Mouse (Mus musculus) telencephalon, adult 2 months (tissue): ENCODE data around the gene Cep83.

Source experiments
- DNase-seq: peaks from one replicate; pipeline ENCODE4 v3.0.0-alpha.2; 2011; ENCODE audit warnings: low read depth, low spot score

Cep83 gene

DNA sequence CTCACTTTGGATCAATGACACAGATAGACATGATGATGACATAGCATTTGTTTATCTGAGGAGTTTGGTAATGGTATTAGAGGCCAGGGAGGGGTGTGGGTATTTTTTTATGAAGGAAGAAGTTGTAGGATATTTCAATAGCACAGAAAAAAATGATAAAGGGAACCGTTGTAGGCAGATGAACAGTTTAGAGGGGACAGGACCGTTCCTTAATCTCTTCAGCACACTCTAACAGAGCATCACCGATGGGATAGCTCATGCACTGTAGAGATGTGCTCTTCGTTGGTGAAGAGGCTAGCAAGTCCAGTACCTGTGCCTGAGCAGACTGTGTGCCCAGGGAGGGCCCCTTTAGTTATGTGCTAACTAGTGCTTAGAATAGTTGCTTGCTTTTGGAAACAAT is 90.9 kb downstream of the Cep83 start:
- DNase-seq, result no peak

DNA sequence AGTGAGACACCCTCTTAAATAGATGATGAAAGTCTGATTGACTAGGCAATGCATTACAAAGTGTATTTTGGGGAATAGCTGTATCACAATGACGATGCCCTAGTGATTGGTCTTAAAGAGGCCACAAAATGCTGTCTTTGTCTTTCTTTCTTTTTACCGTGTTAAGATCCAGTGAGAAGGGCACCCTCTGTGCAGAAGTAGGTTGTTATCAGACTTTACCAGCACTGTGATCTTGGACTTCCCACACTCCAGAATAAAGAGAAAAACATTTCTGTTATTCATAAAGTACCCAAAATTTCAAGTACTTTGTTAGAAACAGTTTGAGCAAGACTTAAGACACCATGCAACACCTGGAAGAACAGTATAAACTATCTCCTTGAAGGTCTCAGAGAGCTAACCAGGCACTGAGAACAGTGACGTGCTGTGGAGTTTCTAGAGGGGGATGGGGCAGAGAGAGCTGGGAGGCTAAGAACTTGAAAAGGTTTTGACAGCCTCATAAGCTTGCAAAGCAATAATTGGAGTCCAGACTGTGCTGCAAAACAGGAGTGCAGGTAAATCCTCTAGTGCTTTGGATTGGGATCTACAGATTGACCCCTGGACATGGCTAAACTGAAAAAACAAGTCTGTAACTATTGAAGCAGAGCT is 92.3 kb downstream of the Cep83 start:
- no peak for DNase-seq

DNA sequence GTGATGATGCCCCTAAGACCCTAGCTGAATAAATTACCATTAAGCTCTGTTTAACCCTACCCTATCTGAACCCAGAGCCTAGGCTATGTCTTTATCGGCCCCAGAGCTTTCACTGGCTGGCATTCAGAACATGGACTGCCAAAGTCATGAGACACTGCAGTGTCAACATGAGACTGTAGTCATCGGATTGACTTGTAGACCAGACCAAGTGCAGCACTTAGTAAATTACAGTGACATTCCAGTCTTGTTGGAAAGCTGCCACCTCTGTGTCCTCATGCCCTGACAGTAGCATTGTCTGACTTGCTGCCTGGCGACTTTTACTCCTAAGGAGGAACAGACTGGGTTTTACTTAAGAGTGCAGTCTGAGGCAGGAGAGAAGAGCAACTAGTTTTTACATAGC is 100.8 kb downstream of the Cep83 start:
- no peak for DNase-seq

DNA sequence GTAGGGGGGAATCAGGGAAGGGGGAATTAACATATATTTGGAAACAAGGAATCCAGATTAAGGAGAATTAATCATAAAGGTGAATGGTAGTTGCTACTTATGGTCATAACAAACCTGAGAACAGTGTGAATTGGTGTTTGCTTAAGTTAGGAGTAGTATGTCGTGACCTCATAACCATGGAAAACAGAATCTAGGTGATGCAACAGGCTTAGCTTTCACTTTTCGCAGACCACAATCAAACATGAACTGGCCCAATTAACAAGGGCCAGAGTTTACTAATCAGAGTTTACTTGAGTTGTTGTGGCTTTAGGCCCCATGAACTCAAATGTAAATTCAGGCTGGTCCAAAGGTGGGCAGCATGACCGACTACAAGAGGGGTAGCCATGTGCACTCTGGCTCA is 105.5 kb downstream of the Cep83 start:
- DNase-seq, result no peak

DNA sequence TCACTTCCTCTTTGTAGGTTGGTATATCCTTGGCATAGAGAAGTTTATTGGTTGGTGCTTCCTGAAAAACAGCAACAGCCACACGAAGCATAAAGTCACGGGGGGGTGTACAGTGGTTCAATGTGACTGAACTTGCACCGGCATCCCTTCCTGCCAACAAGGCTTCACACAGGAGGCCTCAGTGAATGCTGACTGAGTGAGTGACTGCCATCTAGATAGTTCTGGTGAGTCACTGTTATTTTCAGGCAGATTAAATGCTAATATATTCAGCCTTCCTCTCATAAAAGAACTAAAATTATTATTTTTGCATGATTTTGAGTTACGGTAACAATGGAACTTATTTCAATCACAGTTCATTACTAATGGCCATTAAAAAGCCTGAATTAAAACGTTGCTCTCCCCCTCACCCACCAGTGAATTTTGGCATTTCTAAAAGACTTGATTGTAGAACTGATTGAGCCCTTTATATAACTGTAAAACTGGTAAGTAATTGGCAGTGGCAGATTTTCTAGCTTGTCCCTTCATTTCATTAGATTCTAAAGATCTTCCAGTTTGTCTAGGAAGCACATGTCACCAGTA is 106.3 kb downstream of the Cep83 start:
- no peak for DNase-seq

DNA sequence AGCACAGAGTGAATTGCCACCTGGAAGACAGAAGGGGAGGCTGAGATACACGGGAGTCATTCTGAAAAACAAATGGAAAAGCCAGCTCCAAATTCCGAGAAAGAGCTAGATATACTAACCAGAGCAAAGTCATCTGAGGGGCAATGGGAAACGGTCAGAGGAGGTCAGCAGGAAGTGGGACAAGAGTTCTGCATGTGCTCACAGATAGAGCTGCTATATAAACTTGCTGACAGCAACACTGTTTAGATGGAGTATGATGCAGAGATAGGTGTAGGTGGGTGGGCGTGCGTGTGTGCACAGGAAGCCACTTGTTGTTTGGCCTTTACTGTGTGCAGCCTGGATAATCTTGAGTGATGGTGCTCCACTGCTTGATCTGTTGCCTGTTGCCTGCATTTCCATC is 109.7 kb downstream of the Cep83 start:
- no peak for DNase-seq

DNA sequence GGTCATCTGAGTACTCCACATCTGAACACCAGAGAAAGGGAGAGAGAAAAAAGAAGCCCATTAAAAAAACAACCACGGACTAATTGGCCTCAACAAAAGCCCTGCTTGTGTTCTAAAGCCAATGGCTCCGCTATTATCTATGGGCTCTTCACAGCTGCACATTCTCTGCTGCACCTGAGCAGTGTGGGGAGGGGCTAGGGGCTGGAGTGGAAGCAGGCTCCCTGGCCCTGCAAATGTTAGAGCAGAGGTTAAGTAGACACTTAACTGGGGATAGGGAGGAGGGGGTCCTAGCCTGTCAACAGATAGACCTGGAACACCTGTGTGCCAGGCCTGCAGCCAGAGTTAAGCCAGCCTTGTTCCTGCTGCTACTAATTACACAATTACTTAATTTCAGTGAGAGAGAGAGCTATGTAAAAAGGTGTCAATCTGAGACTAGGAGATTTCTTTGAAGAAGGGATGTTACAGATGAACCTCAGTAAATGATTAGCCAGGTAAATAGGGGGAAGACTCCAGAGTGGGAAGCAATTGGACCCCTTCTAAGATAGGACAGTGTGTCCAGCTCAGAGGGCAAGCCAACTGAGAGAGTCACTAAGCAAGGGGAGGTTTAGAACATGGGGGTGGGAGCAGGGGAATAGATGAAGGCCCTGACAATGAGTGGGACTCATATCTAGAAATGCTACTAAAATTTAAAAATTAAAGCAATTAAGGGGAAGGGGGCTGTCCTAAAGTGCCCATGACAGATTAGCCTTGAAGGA is 111.2 kb downstream of the Cep83 start:
- no peak for DNase-seq

DNA sequence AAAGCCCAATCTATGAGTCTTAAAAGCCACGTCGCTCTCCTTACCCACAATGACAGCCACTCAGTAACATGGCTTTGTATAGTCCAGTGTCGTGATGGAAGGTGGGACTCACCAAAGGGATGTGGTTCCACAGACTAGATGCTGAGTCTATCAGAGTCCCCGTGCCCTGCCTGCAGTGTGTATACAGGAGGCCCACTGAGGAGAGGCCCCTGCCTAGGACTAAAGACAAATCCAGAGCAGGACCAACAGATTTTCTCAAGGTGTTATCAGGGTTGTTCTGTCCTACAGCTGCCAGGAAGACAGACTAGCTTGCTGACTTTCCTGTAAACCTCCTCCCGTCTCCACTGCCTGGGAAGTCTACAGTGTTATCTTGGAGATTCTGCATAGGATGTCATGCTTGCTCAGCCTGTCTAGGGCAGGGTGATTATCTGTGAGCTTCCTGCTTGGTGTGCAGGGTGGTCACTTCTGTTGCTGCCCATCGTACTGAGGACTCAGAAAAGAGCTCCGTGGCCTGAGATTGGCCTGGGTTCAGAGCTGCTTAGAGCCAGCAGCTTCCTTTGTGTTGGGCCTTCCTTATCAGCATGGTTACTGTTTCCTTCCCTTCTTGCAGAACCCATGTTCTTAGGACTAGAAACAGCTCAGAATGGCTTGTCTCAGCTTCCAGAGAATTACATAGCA is 112.4 kb downstream of the Cep83 start:
- DNase-seq, result no peak

DNA sequence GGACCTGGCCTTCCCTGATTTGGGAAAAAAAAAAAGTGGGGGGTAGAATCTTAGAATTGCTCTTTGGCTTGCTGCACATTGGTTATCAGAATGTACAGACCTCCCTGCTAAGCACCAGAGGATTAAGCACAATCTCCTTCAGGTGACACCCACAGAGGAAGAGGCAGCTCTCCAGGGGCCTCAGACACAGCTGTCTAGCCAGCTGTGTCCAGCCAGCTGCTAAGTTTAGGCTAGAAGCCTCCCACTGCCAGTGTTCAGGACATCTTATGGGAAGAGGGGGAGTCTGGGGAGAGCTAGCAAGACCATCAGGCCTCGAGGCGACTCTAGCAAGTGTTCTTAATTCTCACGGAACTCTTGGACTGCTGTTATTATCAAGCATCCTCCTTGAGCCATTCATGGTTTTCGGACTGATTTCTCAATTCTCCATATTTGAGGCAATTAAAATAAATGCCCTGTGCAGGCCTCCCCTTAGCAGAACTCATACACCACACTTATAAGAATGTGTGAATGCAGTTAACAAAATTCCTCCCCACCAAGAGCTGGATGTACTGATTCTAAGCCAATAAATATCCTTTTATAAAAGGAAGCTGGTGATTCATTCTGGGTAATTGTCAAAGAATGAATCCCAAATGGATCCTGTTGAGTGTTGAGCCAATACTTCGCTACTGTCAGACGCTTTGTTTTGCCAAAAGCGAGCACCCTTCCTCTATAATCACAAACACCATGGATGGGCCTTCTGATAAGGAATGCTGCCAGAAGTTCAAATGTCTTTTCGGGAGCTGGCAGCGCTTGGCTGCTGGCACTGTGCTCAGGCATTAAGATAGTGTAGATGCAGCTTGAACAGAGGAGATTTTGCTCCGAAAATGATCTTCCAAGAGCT is 115.8 kb downstream of the Cep83 start:
- DNase-seq, result peak; percentile 38

DNA sequence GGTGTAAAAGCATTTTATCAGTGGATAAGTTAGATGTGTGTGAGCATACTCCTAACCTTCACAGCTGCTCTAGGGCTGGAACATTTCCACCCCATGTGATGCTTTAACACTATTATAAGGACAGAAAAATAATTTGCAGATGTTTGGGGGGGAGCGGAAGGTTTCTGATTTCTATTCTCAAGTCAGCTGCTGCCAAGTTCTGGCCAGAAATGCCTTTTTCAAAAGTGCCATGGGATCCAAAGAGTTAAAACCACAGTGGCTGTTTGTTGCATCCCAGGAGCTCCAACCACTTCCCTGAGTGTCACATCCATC is 116.4 kb downstream of the Cep83 start:
- no peak for DNase-seq

DNA sequence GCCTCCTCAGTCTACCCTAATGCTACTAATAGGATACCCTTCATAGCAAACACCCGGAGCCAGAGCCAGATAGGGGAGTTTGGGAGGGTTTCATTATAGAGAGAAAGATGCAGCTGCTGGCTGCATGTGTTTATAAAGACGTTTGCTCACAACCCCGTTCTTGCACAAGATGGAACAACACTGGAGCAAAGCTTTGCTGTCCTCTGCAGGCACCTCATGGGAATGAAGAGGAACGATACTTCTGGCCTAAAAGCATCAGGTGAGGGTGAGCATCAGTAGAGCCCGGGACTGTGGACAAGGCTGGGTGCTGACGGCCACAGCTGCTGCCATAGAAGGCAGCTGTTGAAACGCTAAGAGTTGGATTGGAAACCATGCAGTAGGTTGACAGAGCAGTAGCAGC is 118.9 kb downstream of the Cep83 start:
- no peak for DNase-seq

DNA sequence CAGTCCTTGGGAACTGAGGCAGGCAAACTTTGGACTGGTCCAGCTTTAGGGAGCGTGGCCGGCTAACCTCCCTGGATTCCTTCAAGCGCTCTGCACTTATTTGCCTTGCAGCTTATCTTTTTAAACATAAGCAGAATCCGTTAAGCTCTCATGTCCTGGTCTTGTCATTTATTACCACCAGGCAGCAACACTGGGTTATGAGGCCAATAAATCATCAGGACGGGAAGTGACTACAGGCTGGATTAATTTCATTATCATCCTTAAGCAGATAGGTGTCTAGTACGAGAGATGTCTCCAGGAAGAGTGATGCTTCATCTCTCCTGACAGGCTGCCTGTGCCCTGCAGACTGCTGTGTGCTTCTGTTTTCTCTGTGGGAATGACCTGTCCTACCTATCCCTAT is 119.8 kb downstream of the Cep83 start:
- no peak for DNase-seq

DNA sequence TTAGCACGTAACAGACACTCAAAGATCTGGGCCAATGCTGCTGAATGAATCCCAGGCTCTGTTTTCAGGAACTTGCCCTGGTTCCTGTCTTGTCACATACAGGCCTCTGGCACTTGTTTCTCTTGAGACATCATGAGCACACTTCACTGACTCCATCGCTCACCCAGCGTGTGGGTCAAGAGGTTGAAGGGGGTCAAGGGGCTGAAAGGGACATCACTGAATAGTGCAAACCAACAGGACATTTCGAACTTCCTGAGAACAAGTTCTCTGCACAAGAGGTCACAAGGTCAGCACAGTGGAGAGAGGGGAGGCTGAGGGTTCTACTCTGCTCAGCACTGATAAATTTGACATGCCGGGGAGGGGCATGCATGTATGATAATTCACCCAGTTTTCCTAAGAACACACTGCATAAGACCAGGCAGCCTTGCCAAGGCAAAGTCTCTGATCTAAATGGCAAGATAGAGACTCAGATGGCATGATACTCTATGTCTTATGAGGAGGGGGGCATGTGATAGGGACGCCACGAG is 121.6 kb downstream of the Cep83 start:
- DNase-seq, result no peak

DNA sequence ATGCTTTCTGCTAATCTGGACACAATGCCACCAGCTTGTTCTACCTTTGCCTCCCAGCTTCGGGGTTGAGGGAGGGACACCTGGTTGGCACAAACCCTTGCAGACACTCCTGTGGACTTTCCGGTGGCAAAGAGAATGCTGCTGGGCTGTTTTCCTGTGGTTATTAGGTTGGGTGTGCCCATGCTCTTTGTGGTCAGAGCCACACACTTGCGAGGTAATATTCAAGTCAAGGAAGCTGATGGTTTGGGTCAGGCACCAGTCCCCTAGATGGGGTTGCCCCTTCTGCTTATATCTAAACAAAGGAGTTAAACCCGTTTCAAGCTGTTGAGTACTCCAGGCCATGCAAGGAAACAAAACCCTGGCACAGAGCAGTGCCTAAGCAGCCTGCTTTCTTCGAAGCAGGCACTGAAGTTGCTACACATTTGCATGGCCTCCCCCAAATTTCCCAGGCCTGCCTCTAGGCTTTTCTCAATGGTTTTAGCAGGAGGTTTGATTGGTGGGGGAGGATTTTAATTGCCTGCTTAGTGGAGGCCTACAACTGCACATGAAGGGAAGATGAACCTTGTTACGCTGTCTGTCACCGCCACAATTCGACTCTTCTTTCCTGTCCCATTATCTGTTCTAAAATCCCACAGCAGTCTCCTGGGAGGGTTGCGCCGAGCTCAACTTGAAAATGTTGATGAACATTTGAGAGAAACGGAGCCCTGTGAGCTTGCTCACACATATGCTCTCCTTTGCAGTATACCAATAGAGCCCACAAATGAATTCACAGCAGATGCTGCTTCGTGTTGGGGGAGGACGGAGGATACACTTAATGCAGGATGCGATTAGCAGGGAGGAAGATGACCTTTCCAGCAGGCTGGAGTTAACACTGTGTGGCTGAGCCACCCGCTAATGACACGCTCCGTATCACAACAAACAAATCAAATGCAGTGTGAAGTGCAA is 123.7 kb downstream of the Cep83 start:
- no peak for DNase-seq

DNA sequence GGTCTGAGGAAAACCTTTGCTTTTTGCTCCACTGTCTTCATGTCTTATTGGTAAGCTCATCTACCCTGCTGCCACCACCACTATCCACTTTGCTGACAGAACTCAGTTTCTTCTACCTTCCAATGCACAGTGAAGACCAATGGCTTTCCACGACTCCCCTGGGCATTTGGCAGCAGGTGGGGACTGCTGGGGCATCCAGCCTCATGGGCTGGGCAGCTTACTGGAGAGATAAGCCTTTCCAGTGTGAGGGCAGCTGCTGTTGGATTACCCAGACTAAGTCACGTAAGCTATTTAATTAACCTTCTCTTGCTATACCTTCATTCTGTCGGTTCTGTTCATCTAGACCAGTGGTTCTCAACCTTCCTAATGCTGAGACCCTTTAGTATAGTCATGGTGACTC is 129.7 kb downstream of the Cep83 start:
- no peak for DNase-seq

DNA sequence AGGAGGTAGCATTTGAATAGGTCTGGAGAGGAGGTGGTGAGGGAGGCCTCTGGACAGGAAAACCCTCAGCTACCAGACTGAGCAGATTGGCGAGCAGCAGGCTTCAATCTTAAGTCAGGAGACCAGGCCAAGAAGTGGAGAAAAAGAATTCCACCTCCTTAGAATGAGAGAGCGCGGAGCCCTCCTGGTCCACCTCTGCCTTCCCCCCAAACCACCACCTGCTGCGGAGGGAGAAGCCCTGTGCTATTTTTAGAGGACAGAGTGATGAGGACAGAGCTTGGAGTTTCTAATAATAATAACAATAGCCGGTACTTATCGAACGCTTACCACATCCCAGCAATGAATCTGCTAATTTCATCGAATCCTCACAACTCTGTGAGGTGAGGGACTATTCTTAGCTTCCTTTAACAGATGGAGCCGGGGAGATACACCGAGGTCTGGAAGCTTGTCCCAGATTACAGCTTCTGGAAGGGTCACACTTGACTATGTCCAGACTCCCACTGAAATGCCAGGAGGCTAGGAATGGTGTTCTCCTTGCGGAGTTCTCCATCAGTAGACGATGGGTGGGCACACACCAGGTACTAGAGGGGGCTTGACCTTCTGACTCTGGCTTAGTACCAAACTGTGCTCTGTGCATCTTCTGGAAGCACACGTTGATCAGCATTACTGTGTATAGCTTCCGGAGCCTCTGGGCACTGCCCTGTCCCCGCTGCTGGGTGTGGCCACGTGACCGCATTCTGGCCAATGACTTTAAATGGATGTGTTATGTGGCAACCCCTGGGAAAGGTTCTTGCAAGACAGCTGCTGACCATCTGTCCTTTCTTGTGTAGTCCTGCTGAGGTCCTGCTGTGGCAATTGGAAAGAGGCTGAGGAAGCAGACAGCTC is 130.6 kb downstream of the Cep83 start:
- no peak for DNase-seq

DNA sequence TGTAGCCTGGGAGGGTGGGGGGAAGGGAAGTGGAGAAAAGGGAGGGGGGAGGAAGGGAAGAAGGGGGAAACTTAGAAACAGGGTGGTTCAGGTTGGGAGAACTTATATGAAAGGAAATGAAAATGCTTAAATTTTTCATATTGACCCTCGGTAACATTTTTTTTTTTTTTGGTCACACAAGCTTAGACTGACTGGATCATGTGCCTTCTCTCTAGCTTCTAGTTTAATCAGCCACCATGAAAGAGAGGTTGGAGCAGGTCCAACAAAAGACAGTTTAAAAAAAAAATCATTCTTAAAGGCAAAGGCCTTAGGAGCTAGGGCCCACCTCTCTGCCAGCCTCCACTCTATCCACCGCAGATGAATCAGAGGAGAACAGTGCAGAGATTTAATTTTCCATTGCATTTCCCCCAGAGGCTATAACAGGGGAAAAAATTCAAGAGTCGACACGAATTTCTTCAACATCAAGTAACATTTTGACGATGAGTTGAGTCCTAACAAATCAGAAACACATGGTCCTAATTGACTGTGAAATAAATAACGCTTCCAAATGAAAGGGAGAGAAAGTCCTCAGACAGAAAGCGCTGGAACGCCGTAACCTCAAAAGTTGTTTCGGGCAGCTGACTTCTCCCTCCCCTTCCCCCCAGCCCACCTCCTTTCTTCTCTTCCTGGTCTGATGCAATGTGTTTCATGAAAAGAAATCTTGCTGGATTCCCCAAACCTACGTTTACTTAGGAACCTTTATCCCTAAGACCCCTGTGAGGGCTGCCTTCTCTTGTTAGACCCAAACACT is 135.7 kb downstream of the Cep83 start:
- no peak for DNase-seq

DNA sequence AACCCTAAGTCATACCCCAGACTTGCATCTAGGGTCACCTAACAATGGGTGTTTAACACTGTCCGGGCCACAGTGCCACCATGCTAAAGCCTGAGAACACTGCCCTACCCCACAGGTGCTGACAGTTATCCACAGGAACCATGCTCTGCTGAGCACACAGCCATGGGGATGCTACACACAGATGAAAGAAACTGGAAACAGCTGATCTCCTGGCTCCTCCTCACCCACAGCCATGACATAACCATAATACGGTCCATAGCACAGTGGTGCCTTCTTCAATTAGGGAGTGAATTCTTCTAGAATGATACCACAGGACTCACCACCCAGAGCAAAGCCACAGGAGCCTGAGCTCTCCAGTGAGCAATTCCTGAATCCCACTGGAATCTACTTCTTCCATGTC is 137.5 kb downstream of the Cep83 start:
- no peak for DNase-seq

DNA sequence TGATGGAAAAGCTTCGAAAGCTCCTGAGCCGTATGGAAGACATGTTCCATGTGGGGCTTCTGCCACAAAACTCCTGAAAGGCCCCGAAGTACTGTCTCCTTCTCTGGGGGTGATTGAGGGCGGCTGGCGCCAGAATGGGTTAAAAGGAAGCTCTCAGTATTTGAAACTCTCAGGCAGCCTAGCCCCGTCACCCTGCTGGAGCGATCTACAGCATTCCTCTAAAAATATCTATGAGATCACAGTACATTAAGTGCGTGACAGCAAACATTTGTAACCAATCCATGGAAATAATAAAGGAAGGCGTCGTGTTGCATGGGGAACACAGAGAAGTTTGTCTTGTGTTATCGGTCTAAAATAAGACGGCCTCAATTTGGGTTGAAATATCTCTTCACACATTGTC is 138.0 kb downstream of the Cep83 start:
- DNase-seq, result no peak
